Comparison of ENCODE assay signal across 10 mouse cellular contexts in the genomic region with DNA sequence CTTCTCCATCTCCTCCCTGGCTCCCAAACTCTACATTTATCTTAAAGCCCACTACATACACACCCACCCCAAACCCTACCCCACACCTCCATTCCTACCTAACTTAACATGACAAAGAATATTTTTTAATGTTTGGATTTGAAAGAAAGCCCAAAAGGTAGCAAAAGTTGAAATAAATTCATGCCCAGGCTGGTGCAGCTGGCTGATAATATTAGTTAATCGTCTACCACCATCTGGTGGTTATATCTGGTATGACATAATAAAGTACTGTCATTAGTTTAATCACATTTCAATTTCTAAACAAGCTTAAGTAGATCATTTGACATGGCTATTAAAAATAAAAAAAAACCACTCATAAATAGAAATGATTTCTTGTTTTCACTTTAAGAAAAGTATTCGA.
DNase-seq lines count a peak whose midpoint lies in the region; ATAC-seq lines count a peak whose summit lies in the region.
"Had no signal": no experiment of that assay in that cellular context is flagged by ENCODE, and none has a peak within 500 bp of the region (broad histone marks: within the 10 kb centered on the region; RNA-seq: fewer than 3 reads in every experiment).

No protein-coding gene starts in this region.

- 4% methylated on average over 2 of the region's 2 CpGs for WGBS in forebrain, embryonic 11.5 days
- WGBS in forebrain, embryonic 10.5 days, result 10% methylated on average over 2 of the region's 2 CpGs
- WGBS in midbrain, embryonic 11.5 days, result 6% methylated on average over 2 of the region's 2 CpGs
- WGBS in midbrain, embryonic 10.5 days, result 10% methylated on average over 2 of the region's 2 CpGs
- WGBS in forebrain, embryonic 14.5 days, result 5% methylated on average over 2 of the region's 2 CpGs

- no peaks in the 10 kb centered on the region for H3K27me3 ChIP-seq in forebrain, embryonic 11.5 days (ENCODE audit: control insufficient read depth, insufficient read depth, low read length)
- no peaks in the 10 kb centered on the region for H3K27me3 ChIP-seq in forebrain, embryonic 10.5 days (ENCODE audit: poor library complexity, severe bottlenecking)
- H3K27me3 ChIP-seq in midbrain, embryonic 11.5 days (ENCODE audit: control insufficient read depth, insufficient read depth, low read length), result no peaks in the 10 kb centered on the region
- H3K27me3 ChIP-seq in midbrain, embryonic 10.5 days (ENCODE audit: low read depth, poor library complexity, severe bottlenecking), result no peaks in the 10 kb centered on the region
- no peaks in the 10 kb centered on the region for H3K27me3 ChIP-seq in forebrain, embryonic 14.5 days (replicated peaks; ENCODE audit: control insufficient read depth, insufficient read depth, low read length)

- no peaks in the 10 kb centered on the region for H3K36me3 ChIP-seq in forebrain, embryonic 11.5 days (ENCODE audit: control insufficient read depth, insufficient read depth, low read length)
- H3K36me3 ChIP-seq in forebrain, embryonic 10.5 days (replicated peaks), result no peaks in the 10 kb centered on the region
- no peaks in the 10 kb centered on the region for H3K36me3 ChIP-seq in midbrain, embryonic 11.5 days (ENCODE audit: control insufficient read depth, insufficient read depth, low read length)
- H3K36me3 ChIP-seq in midbrain, embryonic 10.5 days, result no peaks in the 10 kb centered on the region
- no peaks in the 10 kb centered on the region for H3K36me3 ChIP-seq in forebrain, embryonic 14.5 days (ENCODE audit: control insufficient read depth, insufficient read depth, low read length)

- H3K9ac ChIP-seq in forebrain, embryonic 11.5 days (ENCODE audit: low read length), result no peak overlapping the region
- H3K9ac ChIP-seq in midbrain, embryonic 11.5 days (ENCODE audit: low read length), result no peak overlapping the region
- H3K9ac ChIP-seq in forebrain, embryonic 14.5 days (ENCODE audit: low read length), result no peak overlapping the region

- H3K9me3 ChIP-seq in forebrain, embryonic 11.5 days (ENCODE audit: control insufficient read depth, low read length), result no peaks in the 10 kb centered on the region
- H3K9me3 ChIP-seq in forebrain, embryonic 10.5 days, result no peaks in the 10 kb centered on the region
- H3K9me3 ChIP-seq in midbrain, embryonic 11.5 days (ENCODE audit: control insufficient read depth, low read length), result no peaks in the 10 kb centered on the region
- no peaks in the 10 kb centered on the region for H3K9me3 ChIP-seq in midbrain, embryonic 10.5 days (replicated peaks)
- H3K9me3 ChIP-seq in forebrain, embryonic 14.5 days (replicated peaks; ENCODE audit: control insufficient read depth, low read length), result no peaks in the 10 kb centered on the region

- peak; percentile 25; the same call in 1 of the 2 replicates for ATAC-seq in forebrain, embryonic 11.5 days (replicated peaks; ENCODE audit: low FRiP score)
- ATAC-seq in midbrain, embryonic 11.5 days (ENCODE audit: low FRiP score), result peak; percentile 36; the same call in 1 of the 2 replicates
- peak; percentile 65 for ATAC-seq in forebrain, embryonic 14.5 days

- DNase-seq in forebrain, embryonic 11.5 days (ENCODE audit: low spot score), result no peak
- DNase-seq in forebrain, embryonic 10.5 days (ENCODE audit: extremely low spot score, low spot score), result no peak
- DNase-seq in midbrain, embryonic 11.5 days (ENCODE audit: low spot score, missing footprints), result peak; percentile 84
- DNase-seq in midbrain, embryonic 10.5 days (ENCODE audit: low spot score), result no peak
- peak; percentile 78 for DNase-seq in forebrain, embryonic 14.5 days (ENCODE audit: low spot score)
- DNase-seq in retina, postnatal 7 days (ENCODE audit: low read depth, low spot score), result peak; percentile 35
- no peak for DNase-seq in heart, adult 11 months
- DNase-seq in spleen, adult 18-20 months, result no peak

- H3K4me2 ChIP-seq in forebrain, embryonic 11.5 days (ENCODE audit: low read depth, low read length, severe bottlenecking), result no peak overlapping the region
- no peak overlapping the region for H3K4me2 ChIP-seq in midbrain, embryonic 11.5 days
- H3K4me2 ChIP-seq in forebrain, embryonic 14.5 days (ENCODE audit: low read length), result no peak overlapping the region
- H3K4me2 ChIP-seq: heart, embryonic 11.5 days had no signal

- no peak overlapping the region for H3K4me3 ChIP-seq in forebrain, embryonic 11.5 days (ENCODE audit: low read depth, low read length)
- H3K4me3 ChIP-seq in forebrain, embryonic 10.5 days, result no peak overlapping the region
- no peak overlapping the region for H3K4me3 ChIP-seq in midbrain, embryonic 11.5 days (ENCODE audit: low read depth, low read length)
- H3K4me3 ChIP-seq in midbrain, embryonic 10.5 days, result no peak overlapping the region
- no peak overlapping the region for H3K4me3 ChIP-seq in forebrain, embryonic 14.5 days (ENCODE audit: low read depth, low read length)
- H3K4me3 ChIP-seq: myocyte had no signal

- no peaks in the 10 kb centered on the region for H3K4me1 ChIP-seq in forebrain, embryonic 11.5 days (replicated peaks; ENCODE audit: control insufficient read depth, insufficient read depth, low read length)
- H3K4me1 ChIP-seq in forebrain, embryonic 10.5 days, result no peaks in the 10 kb centered on the region; the same call in 1 of the 2 replicates
- no peaks in the 10 kb centered on the region for H3K4me1 ChIP-seq in midbrain, embryonic 11.5 days (ENCODE audit: control insufficient read depth, insufficient read depth, low read length)
- H3K4me1 ChIP-seq in midbrain, embryonic 10.5 days, result 0 out of 2 replicates have a peak, but pooled peaks cover 4% of the 10 kb centered on the region
- no peaks in the 10 kb centered on the region for H3K4me1 ChIP-seq in forebrain, embryonic 14.5 days (ENCODE audit: control insufficient read depth, insufficient read depth, low read length)

- H3K27ac ChIP-seq in forebrain, embryonic 11.5 days (ENCODE audit: low read depth, low read length), result no peak overlapping the region
- H3K27ac ChIP-seq in forebrain, embryonic 10.5 days, result no peak overlapping the region
- H3K27ac ChIP-seq in midbrain, embryonic 11.5 days (ENCODE audit: low read depth, low read length), result no peak overlapping the region
- H3K27ac ChIP-seq in midbrain, embryonic 10.5 days (replicated peaks), result no peak overlapping the region
- no peak overlapping the region for H3K27ac ChIP-seq in forebrain, embryonic 14.5 days (ENCODE audit: low read depth, low read length)

Comparison
In these comparisons a context has a peak if more than half of its experiments do, and no peak if none do; other contexts are left out.
1. DNase-seq: peak in midbrain, embryonic 11.5 days (single experiment), forebrain, embryonic 14.5 days (single experiment) and retina, postnatal 7 days (single experiment); none in forebrain, embryonic 11.5 days (single experiment), forebrain, embryonic 10.5 days (single experiment), midbrain, embryonic 10.5 days (single experiment), heart, adult 11 months (single experiment) and spleen, adult 18-20 months (0 of 2).
2. Peak in every context shown above with its lines, with median percentiles within 50 percentile points of each other: ATAC-seq.